Mouse (Mus musculus): ENCODE results near the gene Dact2.

Gene Dact2

DNA sequence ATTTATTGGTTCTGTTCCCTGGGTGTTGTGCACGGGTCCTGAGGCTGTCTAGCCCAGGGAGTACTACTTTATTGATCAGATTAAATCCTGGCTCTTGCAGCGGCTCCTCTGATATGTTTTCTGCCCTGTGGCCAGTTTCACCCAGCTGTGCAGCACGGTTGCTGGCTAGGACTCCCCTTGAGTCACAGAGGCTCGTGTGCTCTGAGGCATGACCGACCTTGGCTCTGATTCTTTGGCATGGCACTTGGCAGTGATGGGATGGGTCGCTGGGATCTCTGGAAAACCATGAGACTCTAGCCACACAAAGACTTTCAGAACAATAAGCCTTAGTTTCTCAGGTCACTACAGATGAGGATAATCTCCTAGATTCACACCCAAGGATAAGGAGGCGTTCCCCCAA, 8.7 kb upstream of the Dact2 start:
- DNase-seq (ENCODE audit: low spot score in 2 of 2) = no peak

DNA sequence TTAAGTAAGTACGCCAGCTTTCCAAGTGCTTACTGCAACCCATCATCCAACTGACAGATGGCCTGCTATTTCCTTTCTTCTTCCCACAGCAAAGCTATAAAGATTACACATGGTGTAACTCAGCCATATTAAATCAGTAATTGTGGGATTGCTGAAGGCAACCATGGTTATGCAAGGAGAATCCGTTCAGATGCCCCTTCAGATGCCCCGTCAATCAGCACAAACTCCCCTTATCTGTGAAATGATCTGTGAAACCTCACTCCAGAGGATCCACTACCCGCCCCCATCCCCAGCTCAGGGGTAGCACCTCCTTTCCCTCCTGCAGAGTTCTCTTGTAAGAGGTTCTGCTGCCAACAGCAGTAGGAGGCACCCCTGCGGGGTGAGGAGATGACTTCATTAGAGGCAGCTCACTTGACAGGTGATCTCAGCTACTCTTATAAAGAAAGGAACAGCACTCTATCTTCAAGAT, 3.0 kb upstream of the Dact2 start:
- DNase-seq (ENCODE audit: low spot score in 2 of 2) = no peak

DNA sequence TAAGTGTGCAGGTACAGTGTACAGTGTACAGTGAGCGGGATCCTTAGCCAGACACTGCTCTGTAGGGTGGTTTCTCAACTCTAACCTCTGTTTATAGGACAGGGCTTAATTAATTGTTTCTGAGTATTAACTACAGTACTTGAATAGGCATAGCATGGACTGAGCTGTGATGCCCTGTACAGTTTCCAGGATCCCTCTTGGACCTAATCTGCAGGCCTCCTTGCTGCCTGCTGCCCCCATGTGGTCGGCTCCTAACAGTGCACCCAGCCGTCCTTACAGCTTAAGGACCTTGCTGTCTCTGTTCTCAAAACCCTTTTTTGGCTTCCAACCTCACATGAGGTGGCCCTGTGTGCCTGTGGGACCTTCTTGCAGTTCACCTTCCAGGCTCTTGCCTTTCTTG, 2.0 kb upstream of the Dact2 start:
- DNase-seq (ENCODE audit: low spot score in 2 of 2) = peak; percentile 24 to 67

GRCm38 (mm10) chr17:14205236-14205635, 1.1 kb upstream of the Dact2 start:
- DNase-seq (ENCODE audit: low spot score in 2 of 2) = no peak

DNA sequence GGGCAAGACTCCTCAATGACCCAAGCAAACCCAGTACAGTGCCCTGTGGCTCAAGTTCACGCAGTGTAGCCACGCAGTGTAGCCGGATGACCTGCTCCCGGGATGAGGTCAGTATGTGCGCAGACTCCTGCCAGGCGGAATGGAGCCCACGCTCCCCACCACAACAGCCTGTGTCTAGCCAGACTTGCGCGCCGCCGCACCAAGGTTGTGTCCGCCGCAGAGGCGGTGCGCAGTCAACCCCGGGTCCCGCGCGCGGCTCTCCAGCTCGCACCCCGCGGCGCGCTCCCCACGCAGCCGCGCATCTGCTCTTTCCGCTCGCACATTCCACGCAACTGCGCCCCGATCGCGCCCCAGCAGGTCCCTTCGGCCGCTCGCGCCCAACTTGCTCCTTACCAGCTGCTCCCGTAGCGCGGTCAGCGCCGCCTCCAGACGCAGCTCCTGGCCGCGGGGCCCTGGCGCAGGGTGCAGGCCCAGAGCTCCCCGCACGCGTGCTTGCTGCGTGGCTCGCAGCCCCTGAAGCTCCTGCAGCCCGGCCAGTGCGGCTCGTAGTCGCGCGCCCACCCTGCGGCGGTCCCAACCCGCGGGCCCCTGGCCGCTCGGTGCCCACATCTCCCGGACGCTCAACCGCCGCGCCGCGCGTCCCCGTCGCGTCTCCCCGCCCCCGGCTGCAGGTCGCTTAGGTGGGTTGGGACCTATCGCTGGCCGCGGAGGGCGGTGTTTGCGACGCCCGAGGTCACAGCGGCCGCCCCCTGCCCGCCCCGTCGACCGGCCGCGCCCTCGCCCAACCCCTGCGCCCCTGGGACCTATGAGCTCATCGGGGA, 773 bp downstream of the Dact2 start:
- DNase-seq (ENCODE audit: low spot score in 2 of 2) = no peak

DNA sequence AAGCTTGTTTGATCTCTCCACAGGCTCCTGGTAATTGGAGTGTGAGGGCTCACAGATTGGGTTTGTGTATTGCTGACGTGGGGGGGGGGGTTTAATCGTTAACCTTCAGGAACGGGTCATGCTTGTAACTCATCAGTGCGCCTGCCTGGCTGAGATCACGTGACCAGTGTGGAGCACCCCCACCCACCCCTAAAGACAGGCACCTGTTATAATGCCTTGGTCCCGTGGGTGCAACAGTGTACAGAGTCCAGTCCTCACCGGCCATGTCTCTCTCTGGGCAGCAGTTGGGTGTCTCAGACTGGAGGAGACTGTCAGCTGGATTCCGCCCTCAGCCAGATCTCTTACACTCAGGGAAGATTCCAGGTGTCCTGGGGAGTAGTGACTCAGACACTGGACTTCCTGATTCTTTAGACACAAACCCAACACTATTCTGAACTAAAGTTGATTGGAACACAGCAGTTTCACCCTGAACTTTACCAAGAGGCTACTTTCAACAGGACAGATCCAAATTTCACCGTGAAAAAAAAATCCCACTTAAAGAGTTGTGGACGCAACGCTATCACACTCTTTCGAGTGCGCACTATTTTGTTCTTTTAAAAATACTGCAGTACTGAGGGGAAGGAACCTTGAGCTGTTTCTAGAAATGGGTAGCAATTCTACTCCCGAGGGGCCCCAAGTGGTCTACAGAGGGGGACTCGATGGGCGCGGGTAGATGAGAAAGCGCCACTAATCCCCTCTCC, 1.6 kb downstream of the Dact2 start:
- no peak for DNase-seq (ENCODE audit: low spot score in 2 of 2)

DNA sequence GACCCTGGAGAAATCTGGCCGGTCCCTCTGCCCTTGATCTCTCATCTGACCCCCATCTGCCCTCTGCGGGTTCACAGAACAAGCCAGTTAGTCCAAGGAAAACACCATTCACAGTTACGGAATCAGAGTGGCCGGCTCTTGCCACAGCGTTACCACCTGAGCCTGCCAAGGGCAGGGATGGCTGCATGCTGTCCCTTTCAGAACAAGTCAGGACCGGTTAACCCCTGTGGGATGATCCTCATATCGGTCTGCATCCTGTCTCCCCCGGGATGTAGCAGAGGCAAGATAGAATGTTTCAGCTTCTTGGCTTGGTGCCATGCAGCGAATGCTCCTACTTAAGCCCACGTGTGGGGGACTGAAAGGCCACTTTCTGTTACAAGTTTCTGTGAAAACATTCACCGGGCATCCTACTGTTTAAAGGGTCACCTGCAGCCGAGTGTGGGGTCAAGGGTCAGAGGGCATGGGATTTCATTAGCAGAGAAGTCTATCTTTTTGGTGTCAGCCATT, 2.8 kb downstream of the Dact2 start:
- no peak for DNase-seq (ENCODE audit: low spot score in 2 of 2)

GRCm38 (mm10) chr17:14200206-14200605, 3.9 kb downstream of the Dact2 start:
- no peak for DNase-seq (ENCODE audit: low spot score in 2 of 2)

DNA sequence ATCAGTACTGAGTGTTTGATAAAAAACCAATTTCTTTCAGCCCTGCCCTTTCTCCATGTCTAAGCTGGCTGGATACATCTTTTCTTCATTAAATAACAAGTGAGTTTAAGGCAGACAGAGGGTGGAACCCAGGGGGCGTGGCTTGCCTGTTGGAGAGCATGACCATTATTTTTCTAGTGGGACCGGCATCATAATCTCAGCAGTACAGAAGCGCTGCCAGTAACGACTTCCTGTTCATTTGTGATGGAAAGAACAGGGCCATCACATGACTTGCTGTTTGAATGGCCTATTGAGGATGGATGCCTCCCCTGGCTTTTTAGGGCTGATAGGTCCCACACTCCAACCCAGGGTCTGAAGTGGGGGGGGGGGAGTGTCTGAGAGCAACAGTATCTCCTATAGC, 4.5 kb downstream of the Dact2 start:
- DNase-seq (ENCODE audit: low spot score in 2 of 2) = no peak

GRCm38 (mm10) chr17:14192924-14193323, 11.2 kb downstream of the Dact2 start:
- no peak for DNase-seq (ENCODE audit: low spot score in 2 of 2)

- no peak for DNase-seq (ENCODE audit: low spot score in 2 of 2)
Measured at GRCm38 (mm10) chr17:14192432-14192831, 11.7 kb downstream of the Dact2 start.

- no peak for DNase-seq (ENCODE audit: low spot score in 2 of 2)
Measured at GRCm38 (mm10) chr17:14188455-14188854, 15.6 kb downstream of the Dact2 start.

DNA sequence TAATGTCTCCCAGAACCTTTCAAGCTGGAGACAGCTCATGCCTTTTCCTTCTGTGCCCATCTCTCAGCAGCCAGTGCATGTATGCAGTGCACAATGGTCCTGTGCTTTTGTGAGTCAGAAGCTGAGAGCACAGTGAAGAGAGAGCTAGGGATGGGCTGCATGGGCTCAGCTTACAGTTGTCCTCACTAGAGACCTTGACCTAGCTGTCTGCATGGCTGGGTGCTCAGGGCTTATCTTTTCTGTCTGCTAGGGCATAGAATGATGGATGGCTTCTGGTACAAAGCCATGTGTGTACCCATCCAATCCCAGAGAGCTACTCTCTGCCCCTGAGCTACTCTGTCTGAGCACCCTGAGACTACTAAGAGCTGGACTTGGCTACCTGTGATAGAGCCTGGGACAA, 17.0 kb downstream of the Dact2 start:
- DNase-seq (ENCODE audit: low spot score in 2 of 2) = no peak

GRCm38 (mm10) chr17:14186176-14186575, 17.9 kb downstream of the Dact2 start:
- DNase-seq (ENCODE audit: low spot score in 2 of 2) = no peak

GRCm38 (mm10) chr17:14184192-14184814, 19.8 kb downstream of the Dact2 start:
- DNase-seq (ENCODE audit: low spot score in 2 of 2) = no peak

DNA sequence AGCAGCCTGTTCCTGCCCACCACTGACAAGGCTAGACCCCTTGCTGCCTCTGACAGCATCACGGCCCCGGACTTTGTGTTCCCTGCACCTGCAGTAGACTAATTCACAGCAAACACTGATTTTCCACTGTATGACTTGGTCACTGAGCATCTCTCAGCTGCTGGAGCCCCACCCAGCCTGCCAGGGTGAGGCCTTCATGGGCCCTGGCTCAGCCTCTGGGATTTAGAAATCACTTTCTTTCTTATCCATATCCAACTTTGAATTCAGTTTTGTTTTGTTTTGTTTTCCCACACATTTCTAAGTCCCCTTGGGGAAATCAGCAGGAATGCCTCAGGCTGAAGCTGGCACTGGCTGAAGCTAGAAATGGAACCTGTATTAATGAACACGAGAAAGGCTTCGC, 20.4 kb downstream of the Dact2 start:
- DNase-seq (ENCODE audit: low spot score in 2 of 2) = no peak

DNA sequence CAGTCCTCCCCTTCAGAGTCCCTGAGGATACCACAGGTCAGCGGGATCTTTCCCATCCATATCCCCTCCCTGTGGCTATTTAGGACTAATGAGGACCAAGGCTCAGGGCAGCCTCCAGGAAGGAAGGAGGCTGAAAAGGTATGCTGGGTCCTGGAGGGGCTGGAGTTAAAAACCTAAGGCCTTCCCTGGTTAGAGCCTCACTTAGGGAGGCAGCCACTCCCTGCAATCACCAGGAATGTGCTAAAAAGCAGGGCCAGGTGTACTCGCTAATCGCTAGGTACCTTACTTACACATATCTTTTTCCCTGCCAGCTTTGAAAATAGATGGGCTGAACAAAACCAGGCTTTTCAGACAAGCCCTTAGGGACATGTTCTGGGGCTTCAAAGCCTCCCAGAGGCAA, 21.2 kb downstream of the Dact2 start:
- DNase-seq (ENCODE audit: low spot score in 2 of 2) = no peak

GRCm38 (mm10) chr17:14178911-14179310, 25.2 kb downstream of the Dact2 start:
- DNase-seq (ENCODE audit: low spot score in 2 of 2) = no peak

GRCm38 (mm10) chr17:14178475-14178874, 25.6 kb downstream of the Dact2 start:
- no peak for DNase-seq (ENCODE audit: low spot score in 2 of 2)

GRCm38 (mm10) chr17:14178049-14178448, 26.1 kb downstream of the Dact2 start:
- DNase-seq (ENCODE audit: low spot score in 2 of 2) = no peak

DNA sequence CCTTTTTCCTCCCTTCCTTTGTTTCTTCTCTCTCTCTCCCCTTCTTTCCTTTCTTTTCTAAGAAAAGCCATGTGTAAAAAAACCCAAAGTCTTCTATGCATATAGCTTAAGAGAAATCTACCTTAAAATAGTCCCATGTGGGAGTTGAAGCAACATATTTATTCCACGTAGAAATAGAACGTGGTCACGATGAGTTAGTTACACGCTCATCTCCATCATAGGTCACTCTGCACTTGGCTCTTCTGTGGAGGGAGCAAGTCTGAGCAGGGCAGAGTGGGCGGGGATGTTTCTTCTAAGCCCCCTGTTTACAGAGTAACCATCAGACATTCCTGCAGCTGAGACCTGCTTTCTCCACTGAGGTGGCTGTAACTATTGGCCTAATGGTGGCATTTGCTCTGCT, 27.1 kb downstream of the Dact2 start:
- no peak for DNase-seq (ENCODE audit: low spot score in 2 of 2)

DNA sequence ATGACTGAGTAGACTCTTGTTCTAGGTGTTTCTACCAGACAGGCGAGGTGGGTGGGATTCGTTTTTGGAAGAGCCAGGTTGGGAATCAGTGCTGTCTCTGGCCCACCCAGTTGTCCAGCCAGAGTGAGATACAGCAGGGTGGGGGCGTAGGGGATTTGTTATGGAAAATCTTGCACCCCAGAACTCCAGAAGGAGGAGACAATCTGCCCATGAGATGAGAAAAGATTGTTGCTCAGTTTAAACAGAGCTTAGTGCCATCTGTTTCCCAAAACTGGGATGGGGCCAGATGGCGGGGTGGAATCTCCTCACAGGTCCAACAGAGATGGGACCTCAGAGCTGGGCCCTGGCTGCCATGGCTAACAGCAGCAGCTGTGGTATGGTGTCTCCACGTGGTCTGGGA, 28.4 kb downstream of the Dact2 start:
- no peak for DNase-seq (ENCODE audit: low spot score in 2 of 2)

GRCm38 (mm10) chr17:14175019-14175418, 29.1 kb downstream of the Dact2 start:
- no peak for DNase-seq (ENCODE audit: low spot score in 2 of 2)
